Mouse (Mus musculus) naive thymus-derived CD4-positive, alpha-beta T cell, adult 2 months (primary cell): ENCODE results near the gene Prl8a6.

Source experiments
- DNase-seq: peaks from one replicate; pipeline ENCODE4 v3.0.0-alpha.2; 2011; ENCODE audit warnings: low read depth

Prl8a6 gene

DNA sequence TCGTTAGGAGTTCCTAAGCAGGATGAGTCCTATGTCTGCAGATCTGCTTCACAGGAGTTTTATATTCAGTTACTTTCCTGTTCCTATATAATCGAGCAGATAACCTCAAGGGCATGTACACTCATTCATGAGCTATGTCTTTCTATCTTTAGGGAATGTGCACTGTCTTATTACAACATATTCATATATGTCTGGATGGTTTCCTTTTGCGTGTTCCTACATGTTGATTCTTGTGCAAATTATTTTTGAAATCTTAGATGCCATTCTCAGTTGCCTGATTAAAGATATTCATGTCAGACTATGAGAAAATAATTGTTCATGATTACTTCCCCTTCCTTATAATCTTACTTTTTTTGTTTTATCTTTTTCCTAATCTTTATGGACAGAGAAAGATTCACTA lies at the start of gene Prl8a6:
TSS of gene Prl8a6 (minus strand) at position 101 of the 400 bp plus-strand sequence.
- no peak for DNase-seq

DNA sequence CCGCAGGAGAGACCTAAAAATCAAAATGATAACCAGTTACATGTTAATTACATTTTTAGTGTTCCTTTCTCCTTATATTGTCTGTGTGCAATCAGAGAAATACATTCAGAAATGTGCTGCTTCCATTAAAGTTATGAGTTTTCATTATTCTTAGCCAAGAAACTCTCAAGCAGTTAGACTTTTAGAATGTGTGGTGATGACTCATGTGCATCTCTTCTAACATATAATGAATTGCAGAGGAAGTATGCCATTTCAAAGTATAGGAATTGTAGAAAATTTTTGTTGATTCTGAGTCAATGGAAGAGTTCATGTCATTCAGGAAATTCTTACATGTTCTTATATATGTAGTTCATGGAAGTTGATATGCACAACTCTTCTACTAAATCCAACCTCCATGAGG lies 5.3 kb downstream of the Prl8a6 start:
- DNase-seq = no peak

DNA sequence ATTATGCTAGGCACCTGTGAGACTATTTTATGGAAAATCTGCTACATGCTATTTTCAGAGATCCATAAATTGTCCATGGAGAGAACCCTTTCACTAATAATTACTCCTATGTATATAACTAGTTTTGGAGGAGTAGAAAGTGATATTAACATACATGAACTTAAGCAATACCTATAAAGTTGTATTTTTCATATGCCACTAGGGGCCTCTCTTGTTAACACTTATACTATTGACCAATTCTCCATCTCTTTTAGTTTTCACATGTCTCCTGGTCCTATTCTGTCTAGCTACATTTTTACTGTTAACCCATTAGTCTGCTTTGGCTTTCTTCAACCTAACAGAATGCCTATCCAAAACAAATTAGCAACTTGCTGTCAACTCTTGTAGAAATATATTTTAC lies 24.8 kb downstream of the Prl8a6 start:
- no peak for DNase-seq

DNA sequence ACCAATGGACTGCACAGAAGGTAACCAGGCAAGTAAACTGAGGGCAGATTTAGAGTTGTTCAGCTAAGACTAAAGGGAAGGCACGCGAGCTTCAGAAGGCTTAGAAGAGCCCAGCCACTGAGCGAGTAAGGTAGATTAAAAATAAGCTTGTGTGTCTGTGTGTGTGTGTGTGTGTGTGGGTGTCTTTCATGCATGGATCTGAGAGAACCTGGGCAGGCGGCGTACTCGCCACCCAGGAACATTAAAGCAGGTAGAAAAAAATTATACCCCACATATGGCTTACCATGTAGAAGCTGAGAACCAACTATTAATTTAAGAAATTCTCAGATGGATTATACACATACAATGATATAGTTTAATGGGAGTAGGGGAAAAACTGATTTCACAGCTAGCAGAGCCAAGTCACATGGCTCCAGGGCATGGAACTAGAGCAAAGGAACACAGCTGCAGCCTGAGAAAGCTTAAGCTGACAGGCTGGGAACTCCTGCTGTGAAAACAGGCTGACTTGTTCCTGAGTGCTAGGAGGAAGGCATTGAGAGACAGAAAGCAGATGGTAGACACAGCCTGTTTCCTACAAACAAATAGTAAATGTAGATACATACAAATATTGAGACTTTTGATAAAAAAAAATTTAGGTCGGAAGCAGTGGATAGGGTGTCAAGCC lies 39.3 kb downstream of the Prl8a6 start:
- no peak for DNase-seq

DNA sequence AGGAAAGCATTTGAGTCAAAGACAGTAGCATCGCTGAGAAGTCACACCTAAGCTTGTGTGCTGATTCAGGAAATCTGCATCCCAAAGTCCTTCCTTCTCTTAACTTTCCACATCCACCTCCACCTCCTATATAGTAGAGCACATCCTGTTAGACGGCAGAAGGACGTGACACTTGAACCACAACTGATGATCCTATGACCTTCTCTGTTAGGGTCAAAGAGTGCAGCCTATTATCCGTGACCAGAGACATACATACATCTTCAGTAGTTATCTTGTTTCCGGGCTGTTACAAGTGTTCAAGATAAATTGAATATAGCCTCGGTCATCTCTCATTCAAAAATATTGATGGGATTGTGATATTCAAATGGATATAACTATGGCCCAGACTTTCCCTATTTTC lies 47.7 kb downstream of the Prl8a6 start, which contains the start of gene Prl2b1:
TSS of gene Prl2b1 (minus strand) at position 101 of the 400 bp plus-strand sequence.
- no peak for DNase-seq
